Mouse (Mus musculus) lung, postnatal 36 days (tissue): Measurements from ENCODE around the gene Zfp775.
A peak's percentile ranks its signal among the peaks of the same experiment; 100 is the strongest.

ENCODE experiments used
- DNase-seq: peaks from one replicate; pipeline ENCODE4 v3.0.0; 2022; ENCODE audit warnings: mixed read lengths

Gene Zfp775

GRCm38 (mm10) chr6:48601271-48602079 is at the start of gene Zfp775:
Gene Zfp775 (plus strand): TSS chr6:48602063.
- peak; percentile 98 for DNase-seq

- DNase-seq: peak; percentile 60
Measured at GRCm38 (mm10) chr6:48552918-48553317, 48.9 kb upstream of the Zfp775 start.

- no peak for DNase-seq
Measured at GRCm38 (mm10) chr6:48553819-48554218, 48.0 kb upstream of the Zfp775 start.

GRCm38 (mm10) chr6:48554280-48555103 is 47.4 kb upstream of the Zfp775 start, which contains the start of gene Lrrc61:
Gene Lrrc61 (plus strand): TSS chr6:48554796.
- DNase-seq: peak; percentile 99

- DNase-seq: peak; percentile 89
Measured at GRCm38 (mm10) chr6:48555104-48555890, 46.6 kb upstream of the Zfp775 start.

- no peak for DNase-seq
Measured at GRCm38 (mm10) chr6:48555956-48556355, 45.9 kb upstream of the Zfp775 start.

GRCm38 (mm10) chr6:48565693-48566310 is 36.1 kb upstream of the Zfp775 start:
- no peak for DNase-seq

- peak; percentile 43 for DNase-seq
Measured at GRCm38 (mm10) chr6:48566312-48566711, 35.6 kb upstream of the Zfp775 start.

GRCm38 (mm10) chr6:48568036-48568984 is 33.6 kb upstream of the Zfp775 start:
- peak; percentile 55 for DNase-seq

- DNase-seq: no peak
Measured at GRCm38 (mm10) chr6:48569065-48569807, 32.6 kb upstream of the Zfp775 start.

- DNase-seq: no peak
Measured at GRCm38 (mm10) chr6:48572014-48572413, 29.8 kb upstream of the Zfp775 start.

- DNase-seq: peak; percentile 63
Measured at GRCm38 (mm10) chr6:48572572-48573061, 29.2 kb upstream of the Zfp775 start, which contains the start of gene Rarres2. Gene Rarres2 (minus strand): TSS chr6:48572789.

- DNase-seq: peak; percentile 30
Measured at GRCm38 (mm10) chr6:48573280-48573679, 28.6 kb upstream of the Zfp775 start.

- DNase-seq: no peak
Measured at GRCm38 (mm10) chr6:48573981-48574380, 27.9 kb upstream of the Zfp775 start.

GRCm38 (mm10) chr6:48578736-48579135 is 23.1 kb upstream of the Zfp775 start:
- DNase-seq: no peak

GRCm38 (mm10) chr6:48579215-48579648 is 22.6 kb upstream of the Zfp775 start:
- DNase-seq: peak; percentile 48

- DNase-seq: no peak
Measured at GRCm38 (mm10) chr6:48581257-48581656, 20.6 kb upstream of the Zfp775 start.

GRCm38 (mm10) chr6:48582037-48582436 is 19.8 kb upstream of the Zfp775 start:
- DNase-seq: peak; percentile 79

- DNase-seq: no peak
Measured at GRCm38 (mm10) chr6:48589194-48589750, 12.6 kb upstream of the Zfp775 start, which contains the start of gene Gm45021. Gene Gm45021 (plus strand): TSS chr6:48589610.
